Mouse (Mus musculus) frontal cortex, adult 2 months (tissue): ENCODE data around the gene Fxn. TPM values are rescaled to one million over a fixed set of nuclear protein-coding genes. Genes with fewer than 3 reads are reported as not detected.

Experiments
- DNase-seq, 2 experiments: peaks; one replicate each; pipeline ENCODE4 v3.0.0; 2022; ENCODE audit warnings: low spot score in 1 of 2; ENCODE audit errors: extremely low spot score in 1 of 2
- polyA plus RNA-seq: library from polyadenylated mRNA; depleted of rRNA; stranded (reverse); fragments of >200 nt; gene quantifications from 2 replicates; pipeline ENCODE4 v1.2.3, GENCODE M21; 2012

The Fxn gene
- polyA plus RNA-seq, 1 experiment, result 9.8 TPM

GRCm38 (mm10) chr19:24301768-24302148, 21.4 kb upstream of the Fxn start:
- DNase-seq, result no peak

- DNase-seq, result peak in 1 of 2 experiments; percentile 80
These were observed 20.8 kb upstream of the Fxn start for GRCm38 (mm10) chr19:24300994-24301767.

- DNase-seq, result no peak
These were observed 13.1 kb upstream of the Fxn start for GRCm38 (mm10) chr19:24293537-24293936.

- peak in 1 of 2 experiments; percentile 60 for DNase-seq
These were observed 3.8 kb upstream of the Fxn start for GRCm38 (mm10) chr19:24284187-24284586.

GRCm38 (mm10) chr19:24281288-24281980, 1.0 kb upstream of the Fxn start:
- DNase-seq, result no peak

GRCm38 (mm10) chr19:24279706-24280600, 452 bp downstream of the Fxn start:
- peak in 1 of 2 experiments; percentile 67 for DNase-seq

GRCm38 (mm10) chr19:24278859-24279258, 1.5 kb downstream of the Fxn start:
- DNase-seq, result no peak

GRCm38 (mm10) chr19:24274281-24274680, 6.1 kb downstream of the Fxn start:
- no peak for DNase-seq

GRCm38 (mm10) chr19:24271746-24272426, 8.5 kb downstream of the Fxn start:
- DNase-seq, result peak; percentile 56 to 88

GRCm38 (mm10) chr19:24271326-24271725, 9.1 kb downstream of the Fxn start:
- DNase-seq, result peak in 1 of 2 experiments; percentile 46

GRCm38 (mm10) chr19:24268531-24268930, 11.9 kb downstream of the Fxn start:
- no peak for DNase-seq

GRCm38 (mm10) chr19:24266046-24266830, 14.2 kb downstream of the Fxn start:
- no peak for DNase-seq

- peak; percentile 76 to 94 for DNase-seq
These were observed 15.4 kb downstream of the Fxn start for GRCm38 (mm10) chr19:24264991-24265390.

GRCm38 (mm10) chr19:24262736-24263135, 17.7 kb downstream of the Fxn start:
- no peak for DNase-seq

- peak in 1 of 2 experiments; percentile 18 for DNase-seq
These were observed 20.7 kb downstream of the Fxn start for GRCm38 (mm10) chr19:24259390-24260351.

- DNase-seq, result no peak
These were observed 22.0 kb downstream of the Fxn start for GRCm38 (mm10) chr19:24258368-24258767.

GRCm38 (mm10) chr19:24257962-24258361, 22.4 kb downstream of the Fxn start:
- DNase-seq, result no peak

- no peak for DNase-seq
These were observed 26.6 kb downstream of the Fxn start for GRCm38 (mm10) chr19:24253657-24254260.
